Comparison of ENCODE assay signal across 10 mouse cellular contexts in the genomic region with DNA sequence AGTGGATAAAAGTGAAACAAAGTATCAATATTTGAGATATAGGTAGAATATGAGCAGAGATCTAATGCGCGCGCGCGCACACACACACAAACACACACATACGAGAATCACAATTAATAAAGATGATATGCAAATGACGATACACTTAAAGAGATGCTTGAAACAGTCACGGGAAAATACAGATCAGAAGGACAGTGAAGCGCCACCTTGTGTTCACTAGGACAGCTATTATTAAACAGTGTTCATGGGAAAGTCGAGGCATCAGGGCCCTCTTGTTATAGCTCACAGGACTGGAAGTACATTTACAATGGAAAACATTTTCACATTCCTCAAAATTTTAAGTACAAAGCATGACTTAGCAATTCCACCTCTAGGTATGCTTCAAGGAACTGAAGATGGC.
DNase-seq lines count a peak whose midpoint lies in the region; ATAC-seq and TF ChIP-seq lines count a peak whose summit lies in the region.
"Had no signal": no experiment of that assay in that cellular context is flagged by ENCODE, and none has a peak within 500 bp of the region (broad histone marks: within the 10 kb centered on the region; RNA-seq: fewer than 3 reads in every experiment).

No protein-coding gene starts in this region.

- H3K27me3 ChIP-seq in Patski = no peaks in the 10 kb centered on the region
- H3K27me3 ChIP-seq: megakaryocyte, embryonic 14.5 days had no signal

- peak; percentile 67 for ATAC-seq in CD4-positive, CD25-positive, alpha-beta regulatory T cell, adult 4 months
- ATAC-seq in Patski = no peak

- TF ChIP-seq CTCF in layer of hippocampus, adult 2 months (conservative IDR thresholded peaks at IDR 0.05) = peak; percentile 76
- peak; percentile 65 for TF ChIP-seq CTCF in Patski (IDR thresholded peaks at IDR 0.05)

- in situ Hi-C loops in Patski (cut with MboI; ENCODE audit: low pct_unique_long_range_greater_than_20kb) = no loop called here

- CTCF ChIA-PET in Patski (lab: Charles Lee) = interaction anchor here (1.2 to 1.9 kb wide), 3 partner anchors 9 to 12 kb away, joined by 3 to 5 read pairs (median 4); no protein-coding TSS in a partner anchor

- intact Hi-C loops in heart, postnatal 25 days (cut with DNase I) = no loop called here

- no peak for DNase-seq in layer of hippocampus, adult 2 months (ENCODE audit: low spot score in 2 of 2)
- DNase-seq in layer of hippocampus, adult 9-10 months (ENCODE audit: low spot score) = no peak
- DNase-seq in Patski (ENCODE audit: low read depth, low spot score) = no peak
- DNase-seq in lung, postnatal 10 days = peak; percentile 23
- DNase-seq in adrenal gland, postnatal 36 days = no peak
- no peak for DNase-seq in heart, postnatal 25 days (ENCODE audit: low spot score)
- DNase-seq: gastrocnemius, postnatal 25 days; kidney, postnatal 4 days had no signal

- POLR2A ChIA-PET in Patski (lab: Charles Lee) = no interaction called here

- no peak overlapping the region for H3K4me3 ChIP-seq in layer of hippocampus, adult 2 months

- H3K27ac ChIP-seq in layer of hippocampus, adult 2 months = no peak overlapping the region
